Mouse (Mus musculus): ENCODE data around the gene Espl1. TPM values are rescaled to one million over a fixed set of nuclear protein-coding genes. Genes with fewer than 3 reads are reported as not detected.
"Not testable (repeated sequence)": the region's sequence is repeated elsewhere in the genome, so short reads cannot be mapped to it uniquely, and the experiment has no call there.

Gene Espl1
- polyA plus RNA-seq, 1 experiment from 2014 or later: 18.3 TPM

- no peaks in the 10 kb centered on the region; the same call in 1 of the 2 replicates for H3K4me1 ChIP-seq (replicated peaks)
- no peak overlapping the region for H3K4me2 ChIP-seq (replicated peaks)
- no peak overlapping the region for H3K4me3 ChIP-seq (replicated peaks)
- H3K9ac ChIP-seq: no peak overlapping the region
- no peak for ATAC-seq
- WGBS: 92% methylated on average over 8 of the region's 8 CpGs
- H3K27me3 ChIP-seq (replicated peaks): no peaks in the 10 kb centered on the region
- no peak overlapping the region for H3K27ac ChIP-seq
- peaks cover 54% of the 10 kb centered on the region for H3K36me3 ChIP-seq
- H3K9me3 ChIP-seq: no peaks in the 10 kb centered on the region
Measured at GRCm38 (mm10) chr15:102315292-102315691, 19.2 kb downstream of the Espl1 start.

GRCm38 (mm10) chr15:102316263-102316662 is 20.2 kb downstream of the Espl1 start:
- Histone ChIP-seq H3K4me3 (replicated peaks) (no peak overlapping the region), H3K27ac (no peak overlapping the region), H3K36me3 (peaks cover 57% of the 10 kb centered on the region), H3K9me3 (no peaks in the 10 kb centered on the region), H3K4me2 (replicated peaks) (no peak overlapping the region), H3K4me1 (replicated peaks) (no peaks in the 10 kb centered on the region), H3K27me3 (replicated peaks) (no peaks in the 10 kb centered on the region), H3K9ac (no peak overlapping the region)
- WGBS: 85% methylated on average over 6 of the region's 6 CpGs
- ATAC-seq: no peak

GRCm38 (mm10) chr15:102324654-102325473 is 28.8 kb downstream of the Espl1 start:
- Histone ChIP-seq H3K36me3 (peaks cover 32% of the 10 kb centered on the region), H3K27me3 (replicated peaks) (no peaks in the 10 kb centered on the region), H3K4me1 (replicated peaks) (peaks cover 4% of the 10 kb centered on the region; the same call in 1 of the 2 replicates), H3K27ac (no peak overlapping the region), H3K4me2 (replicated peaks) (0 out of 2 replicates have a peak overlapping the region, but pooled peaks have one; percentile 60), H3K4me3 (replicated peaks) (no peak overlapping the region), H3K9me3 (no peaks in the 10 kb centered on the region), H3K9ac (no peak overlapping the region)
- no peak for ATAC-seq
- WGBS: 76% methylated on average over 12 of the region's 12 CpGs

- peak; percentile 96 for ATAC-seq
- Histone ChIP-seq H3K27ac (peak within 1 kb of the TSS; percentile 48), H3K4me3 (replicated peaks) (peak within 1 kb of the TSS; percentile 79), H3K4me1 (replicated peaks) (peaks cover 4% of the 10 kb centered on the region; the same call in 1 of the 2 replicates), H3K4me2 (replicated peaks) (peak within 1 kb of the TSS; percentile 60), H3K9ac (peak within 1 kb of the TSS; percentile 73), H3K27me3 (replicated peaks) (no peaks in the 10 kb centered on the region), H3K9me3 (no peaks in the 10 kb centered on the region), H3K36me3 (peaks cover 28% of the 10 kb centered on the region)
- WGBS: 1% methylated on average over 40 of the region's 40 CpGs
Measured at GRCm38 (mm10) chr15:102326022-102326576, 30.0 kb downstream of the Espl1 start, which contains the start of gene Pfdn5. Pfdn5 (plus strand) TSS chr15:102326116.

- ATAC-seq: no peak
- peak overlapping the region; percentile 79 for H3K4me3 ChIP-seq (replicated peaks)
- 60% methylated on average over 8 of the region's 8 CpGs for WGBS
- no peaks in the 10 kb centered on the region for H3K27me3 ChIP-seq (replicated peaks)
- peaks cover 28% of the 10 kb centered on the region for H3K36me3 ChIP-seq
- no peaks in the 10 kb centered on the region for H3K9me3 ChIP-seq
- H3K4me2 ChIP-seq (replicated peaks): peak overlapping the region; percentile 60
- no peak overlapping the region for H3K27ac ChIP-seq
- peaks cover 7% of the 10 kb centered on the region; the same call in 1 of the 2 replicates for H3K4me1 ChIP-seq (replicated peaks)
- H3K9ac ChIP-seq: peak overlapping the region; percentile 73
Measured at GRCm38 (mm10) chr15:102326892-102327291, 30.8 kb downstream of the Espl1 start.

- under 1% methylated on average over 30 of the region's 30 CpGs for WGBS
- Histone ChIP-seq H3K27me3 (replicated peaks) (no peaks in the 10 kb centered on the region), H3K36me3 (peaks cover 25% of the 10 kb centered on the region), H3K9me3 (no peaks in the 10 kb centered on the region), H3K4me3 (replicated peaks) (peak within 1 kb of the TSS; percentile 72), H3K9ac (peak within 1 kb of the TSS; percentile 64), H3K27ac (peak within 1 kb of the TSS; percentile 85), H3K4me2 (replicated peaks) (peak within 1 kb of the TSS; percentile 77), H3K4me1 (replicated peaks) (peaks cover 20% of the 10 kb centered on the region)
- peak; percentile 97 for ATAC-seq
Measured at GRCm38 (mm10) chr15:102331610-102332015, 35.5 kb downstream of the Espl1 start, which contains the start of gene Myg1. Myg1 (plus strand) TSS chr15:102331709.

GRCm38 (mm10) chr15:102335254-102335653 is 39.2 kb downstream of the Espl1 start:
- H3K4me3 ChIP-seq (replicated peaks): no peak overlapping the region
- no peak for ATAC-seq
- H3K9me3 ChIP-seq: no peaks in the 10 kb centered on the region
- no peak overlapping the region for H3K27ac ChIP-seq
- H3K9ac ChIP-seq: no peak overlapping the region
- no peaks in the 10 kb centered on the region for H3K27me3 ChIP-seq (replicated peaks)
- peaks cover 45% of the 10 kb centered on the region for H3K36me3 ChIP-seq
- H3K4me2 ChIP-seq (replicated peaks): no peak overlapping the region
- 83% methylated on average over 8 of the region's 8 CpGs for whole genome bisulfite sequencing
- H3K4me1 ChIP-seq (replicated peaks): peaks cover 15% of the 10 kb centered on the region

- 93% methylated on average over 5 of the region's 5 CpGs for WGBS
- Histone ChIP-seq H3K4me1 (replicated peaks) (peaks cover 15% of the 10 kb centered on the region), H3K36me3 (peaks cover 43% of the 10 kb centered on the region)
- not testable (repeated sequence) for H3K9me3 ChIP-seq; ATAC-seq; H3K4me3 ChIP-seq (replicated peaks); H3K9ac ChIP-seq; H3K27ac ChIP-seq; H3K27me3 ChIP-seq (replicated peaks); H3K4me2 ChIP-seq (replicated peaks)
Measured at GRCm38 (mm10) chr15:102335925-102336324, 39.9 kb downstream of the Espl1 start.

GRCm38 (mm10) chr15:102336946-102337345 is 40.9 kb downstream of the Espl1 start:
- Histone ChIP-seq H3K4me3 (replicated peaks) (no peak overlapping the region), H3K27me3 (replicated peaks) (no peaks in the 10 kb centered on the region), H3K4me1 (replicated peaks) (peaks cover 12% of the 10 kb centered on the region), H3K27ac (no peak overlapping the region), H3K9ac (no peak overlapping the region), H3K36me3 (peaks cover 43% of the 10 kb centered on the region), H3K9me3 (no peaks in the 10 kb centered on the region), H3K4me2 (replicated peaks) (no peak overlapping the region)
- 79% methylated on average over 4 of the region's 4 CpGs for WGBS
- no peak for ATAC-seq

- Histone ChIP-seq H3K9ac (no peak overlapping the region), H3K4me3 (replicated peaks) (no peak overlapping the region), H3K27me3 (replicated peaks) (no peaks in the 10 kb centered on the region), H3K36me3 (peaks cover 43% of the 10 kb centered on the region), H3K4me2 (replicated peaks) (no peak overlapping the region), H3K27ac (no peak overlapping the region), H3K4me1 (replicated peaks) (no peaks in the 10 kb centered on the region), H3K9me3 (no peaks in the 10 kb centered on the region)
- 53% methylated on average over 5 of the region's 5 CpGs for WGBS
- no peak for ATAC-seq
Measured at GRCm38 (mm10) chr15:102339612-102340011, 43.5 kb downstream of the Espl1 start.

- no peak overlapping the region for H3K4me3 ChIP-seq (replicated peaks)
- WGBS: 18% methylated on average over 1 of the region's 1 CpGs
- no peak for ATAC-seq
Measured at GRCm38 (mm10) chr15:102341580-102341979, 45.5 kb downstream of the Espl1 start.

GRCm38 (mm10) chr15:102344490-102344889 is 48.4 kb downstream of the Espl1 start:
- H3K9ac ChIP-seq: no peak overlapping the region
- H3K4me2 ChIP-seq (replicated peaks): no peak overlapping the region
- WGBS: 97% methylated on average over 3 of the region's 3 CpGs
- H3K27ac ChIP-seq: no peak overlapping the region
- no peaks in the 10 kb centered on the region for H3K4me1 ChIP-seq (replicated peaks)
- no peaks in the 10 kb centered on the region for H3K27me3 ChIP-seq (replicated peaks)
- no peaks in the 10 kb centered on the region for H3K9me3 ChIP-seq
- H3K36me3 ChIP-seq: peaks cover 9% of the 10 kb centered on the region
- no peak overlapping the region for H3K4me3 ChIP-seq (replicated peaks)
- ATAC-seq: no peak

More at GRCm38 (mm10) chr15:102341580-102341979, 45.5 kb downstream of the Espl1 start:
- Histone ChIP-seq H3K4me2 (replicated peaks) (no peak overlapping the region), H3K9ac (no peak overlapping the region), H3K27ac (no peak overlapping the region), H3K27me3 (replicated peaks) (no peaks in the 10 kb centered on the region), H3K4me1 (replicated peaks) (no peaks in the 10 kb centered on the region), H3K36me3 (peaks cover 34% of the 10 kb centered on the region), H3K9me3 (no peaks in the 10 kb centered on the region)
